Mouse (Mus musculus): ENCODE data around the gene Dnmt3l. TPM values are rescaled to one million over a fixed set of nuclear protein-coding genes. Genes with fewer than 3 reads are reported as not detected.
"Not testable (repeated sequence)": the region's sequence is repeated elsewhere in the genome, so short reads cannot be mapped to it uniquely, and the experiment has no call there.

Gene Dnmt3l
- polyA plus RNA-seq, 1 experiment from 2014 or later, result not detected

DNA sequence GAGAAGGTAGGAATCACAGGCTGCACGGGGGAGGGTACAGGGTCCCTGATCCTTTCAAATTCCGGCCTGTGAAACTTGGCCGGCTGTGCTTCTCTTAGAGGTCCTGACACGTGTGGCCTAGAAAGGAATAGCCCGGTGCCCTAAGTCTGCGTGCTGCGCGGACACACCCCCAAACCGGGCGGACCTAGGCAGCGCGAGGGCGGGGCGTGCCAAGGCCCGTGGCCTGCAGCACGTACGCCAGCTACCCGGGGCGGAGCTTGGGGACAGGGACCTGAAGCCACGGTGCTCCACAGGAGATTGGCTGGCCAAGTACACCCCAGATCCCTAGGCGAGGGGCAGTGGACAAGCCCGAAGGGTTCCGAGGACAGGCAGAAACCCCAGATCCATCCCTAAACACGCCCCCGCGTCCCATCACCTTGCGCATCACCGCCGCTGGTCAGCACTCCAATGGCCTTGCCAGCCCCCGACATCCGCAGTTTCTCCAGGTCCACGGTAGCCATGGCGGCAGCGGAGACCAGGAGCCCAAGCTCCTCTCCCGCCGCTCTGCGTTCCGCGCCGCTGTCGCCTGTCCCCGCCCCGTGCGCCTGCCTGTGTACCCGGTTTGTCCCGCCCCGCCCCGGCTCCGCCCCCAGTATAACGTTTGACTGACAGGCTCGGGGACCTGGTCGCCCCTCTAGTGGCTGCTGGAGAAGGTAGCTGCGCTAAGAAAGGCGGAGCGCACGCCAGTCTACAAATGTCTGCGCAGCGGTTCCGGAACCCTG is 32.4 kb upstream of the Dnmt3l start:
- Histone ChIP-seq H3K9me3 (replicated peaks; ENCODE audit: control insufficient read depth, low read length) (no peaks in the 10 kb centered on the region), H3K27ac (ENCODE audit: low read depth, low read length) (peak overlapping the region; percentile 93), H3K9ac (ENCODE audit: low read length) (peak overlapping the region; percentile 88), H3K27me3 (replicated peaks; ENCODE audit: control insufficient read depth, insufficient read depth, low read length) (no peaks in the 10 kb centered on the region), H3K4me3 (ENCODE audit: low read depth, low read length) (peak overlapping the region; percentile 75), H3K36me3 (ENCODE audit: control insufficient read depth, insufficient read depth, low read length) (no peaks in the 10 kb centered on the region), H3K4me2 (ENCODE audit: low read length) (peak overlapping the region; percentile 61), H3K4me1 (ENCODE audit: control insufficient read depth, insufficient read depth, low read length) (peaks cover 14% of the 10 kb centered on the region)
- DNase-seq (ENCODE audit: low spot score) (peak; percentile 96), ATAC-seq (peak; percentile 98)
- WGBS, result under 1% methylated on average over 57 of the region's 59 CpGs

DNA sequence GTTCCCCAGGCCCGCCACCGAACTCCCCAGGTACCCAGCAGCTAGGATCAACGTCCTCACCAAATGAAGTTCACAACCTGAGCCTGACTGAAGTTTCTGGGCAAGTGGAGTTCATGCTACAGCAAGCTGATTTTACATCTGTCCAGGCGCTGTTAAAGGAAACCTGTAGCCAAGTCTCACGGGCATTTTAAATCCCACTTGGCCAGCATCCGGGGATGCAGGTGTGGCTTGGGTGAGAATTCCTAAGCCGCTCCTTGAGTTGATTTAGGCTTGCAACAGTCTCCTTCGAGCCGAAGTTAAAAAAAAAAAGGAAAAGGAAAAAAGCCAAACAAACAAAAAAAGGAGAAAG is 31.8 kb upstream of the Dnmt3l start, which contains the start of gene Pfkl:
TSS of gene Pfkl (minus strand) at position 139 of the 349 bp plus-strand sequence.
- Histone ChIP-seq H3K27me3 (replicated peaks; ENCODE audit: control insufficient read depth, insufficient read depth, low read length) (no peaks in the 10 kb centered on the region), H3K27ac (ENCODE audit: low read depth, low read length) (peak within 1 kb of the TSS; percentile 93), H3K4me3 (ENCODE audit: low read depth, low read length) (peak within 1 kb of the TSS; percentile 75), H3K4me1 (ENCODE audit: control insufficient read depth, insufficient read depth, low read length) (peaks cover 14% of the 10 kb centered on the region), H3K9me3 (replicated peaks; ENCODE audit: control insufficient read depth, low read length) (no peaks in the 10 kb centered on the region), H3K36me3 (ENCODE audit: control insufficient read depth, insufficient read depth, low read length) (no peaks in the 10 kb centered on the region), H3K9ac (ENCODE audit: low read length) (peak within 1 kb of the TSS; percentile 88), H3K4me2 (ENCODE audit: low read length) (peak within 1 kb of the TSS; percentile 61)
- WGBS, result under 1% methylated on average over 9 of the region's 9 CpGs
- ATAC-seq, result peak; percentile 18
- no peak for DNase-seq (ENCODE audit: low spot score)

DNA sequence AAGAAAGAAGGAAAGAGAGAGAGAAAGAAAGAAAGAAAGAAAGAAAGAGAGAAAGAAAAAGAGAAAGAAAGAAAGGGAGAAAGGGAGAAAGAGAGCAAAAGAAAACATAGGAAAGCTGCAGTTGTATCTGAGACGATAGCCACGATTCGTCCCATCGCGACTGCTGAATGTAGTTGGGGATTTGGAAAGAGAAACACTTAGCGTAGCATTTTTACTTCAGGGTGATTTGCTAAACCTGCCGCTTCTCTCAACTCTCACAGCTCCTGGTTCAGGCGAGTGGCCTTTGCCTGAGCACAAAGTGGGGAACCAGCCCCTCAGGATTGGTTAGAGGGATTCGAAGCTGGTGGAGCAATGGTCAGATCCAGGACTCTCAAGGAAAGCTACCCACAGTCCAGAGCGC is 31.4 kb upstream of the Dnmt3l start:
- Histone ChIP-seq H3K27me3 (replicated peaks; ENCODE audit: control insufficient read depth, insufficient read depth, low read length) (no peaks in the 10 kb centered on the region), H3K9ac (ENCODE audit: low read length) (no peak overlapping the region), H3K36me3 (ENCODE audit: control insufficient read depth, insufficient read depth, low read length) (no peaks in the 10 kb centered on the region), H3K4me3 (ENCODE audit: low read depth, low read length) (no peak overlapping the region), H3K9me3 (replicated peaks; ENCODE audit: control insufficient read depth, low read length) (no peaks in the 10 kb centered on the region), H3K4me1 (ENCODE audit: control insufficient read depth, insufficient read depth, low read length) (peaks cover 14% of the 10 kb centered on the region), H3K4me2 (ENCODE audit: low read length) (peak overlapping the region; percentile 61; the same call in 1 of the 2 replicates), H3K27ac (ENCODE audit: low read depth, low read length) (no peak overlapping the region)
- DNase-seq (ENCODE audit: low spot score), result no peak
- WGBS, result 17% methylated on average over 10 of the region's 10 CpGs
- no peak for ATAC-seq

DNA sequence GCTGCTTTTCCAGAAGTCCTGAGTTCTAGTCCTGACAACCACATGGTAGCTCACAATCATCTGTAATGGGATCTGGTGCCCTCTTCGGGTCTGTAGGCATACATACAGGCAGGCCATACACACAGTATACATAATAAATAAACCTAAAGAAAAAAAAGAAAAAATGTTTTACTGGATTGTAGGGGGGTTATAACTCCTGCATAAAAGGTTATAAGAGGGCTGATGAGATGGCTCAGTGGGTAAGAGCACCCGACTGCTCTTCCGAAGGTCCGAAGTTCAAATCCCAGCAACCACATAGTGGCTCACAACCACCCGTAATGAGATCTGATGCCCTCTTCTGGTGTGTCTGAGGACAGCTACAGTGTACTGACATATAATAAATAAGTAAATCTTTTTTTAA is 30.6 kb upstream of the Dnmt3l start:
- not testable (repeated sequence) for H3K4me2 ChIP-seq (ENCODE audit: low read length); H3K36me3 ChIP-seq (ENCODE audit: control insufficient read depth, insufficient read depth, low read length); H3K27ac ChIP-seq (ENCODE audit: low read depth, low read length); ATAC-seq; H3K9ac ChIP-seq (ENCODE audit: low read length); H3K4me3 ChIP-seq (ENCODE audit: low read depth, low read length); DNase-seq (ENCODE audit: low spot score); H3K9me3 ChIP-seq (replicated peaks; ENCODE audit: control insufficient read depth, low read length); H3K27me3 ChIP-seq (replicated peaks; ENCODE audit: control insufficient read depth, insufficient read depth, low read length)
- peaks cover 14% of the 10 kb centered on the region for H3K4me1 ChIP-seq (ENCODE audit: control insufficient read depth, insufficient read depth, low read length)
- WGBS, result 95% methylated on average over 5 of the region's 5 CpGs

DNA sequence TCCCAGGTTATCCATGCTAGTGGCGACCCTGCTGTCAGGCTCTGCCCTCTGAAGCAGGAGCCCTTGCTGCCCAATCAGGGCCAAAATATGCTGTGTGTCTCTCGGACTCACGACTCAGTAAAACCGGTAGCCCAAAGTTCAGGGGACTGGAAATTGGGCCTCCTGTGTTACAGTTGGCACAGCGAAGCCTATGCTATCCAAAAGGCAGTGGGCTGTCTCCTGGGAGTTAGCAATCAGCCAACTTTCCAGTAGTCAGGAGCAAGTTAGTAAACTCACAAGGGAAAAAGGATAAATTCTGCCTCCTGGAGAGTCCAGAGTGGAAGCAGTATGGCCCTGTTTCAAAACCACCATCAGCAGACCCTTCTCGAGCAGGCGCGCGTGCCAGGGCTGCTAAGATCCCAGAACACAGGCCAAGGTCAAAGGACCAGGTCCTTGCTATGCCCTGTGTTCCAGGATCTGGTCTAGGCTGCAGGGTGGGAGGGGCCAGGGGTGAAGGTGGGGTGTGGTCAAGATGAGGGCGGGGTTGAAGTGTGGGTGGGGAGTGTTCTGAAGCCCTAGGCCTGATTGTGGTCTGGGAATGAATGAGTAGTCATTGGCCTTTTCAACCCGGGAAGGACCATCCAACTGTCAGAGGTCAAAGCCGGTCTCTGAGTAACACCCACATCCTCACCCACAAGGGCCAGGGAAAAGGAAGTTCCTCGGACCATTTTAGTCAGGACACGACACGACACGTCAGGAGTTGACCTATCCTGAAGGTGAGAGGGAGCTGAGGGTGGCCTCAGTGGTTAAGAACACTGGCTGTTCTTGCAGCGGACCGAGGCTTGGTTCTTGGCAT is 28.9 kb upstream of the Dnmt3l start:
- Histone ChIP-seq H3K9me3 (replicated peaks; ENCODE audit: control insufficient read depth, low read length) (no peaks in the 10 kb centered on the region), H3K36me3 (ENCODE audit: control insufficient read depth, insufficient read depth, low read length) (no peaks in the 10 kb centered on the region), H3K27me3 (replicated peaks; ENCODE audit: control insufficient read depth, insufficient read depth, low read length) (no peaks in the 10 kb centered on the region), H3K27ac (ENCODE audit: low read depth, low read length) (no peak overlapping the region), H3K4me1 (ENCODE audit: control insufficient read depth, insufficient read depth, low read length) (peaks cover 9% of the 10 kb centered on the region), H3K4me2 (ENCODE audit: low read length) (no peak overlapping the region), H3K4me3 (ENCODE audit: low read depth, low read length) (no peak overlapping the region), H3K9ac (ENCODE audit: low read length) (no peak overlapping the region)
- no peak for DNase-seq (ENCODE audit: low spot score)
- 95% methylated on average over 18 of the region's 18 CpGs for WGBS
- no peak for ATAC-seq

DNA sequence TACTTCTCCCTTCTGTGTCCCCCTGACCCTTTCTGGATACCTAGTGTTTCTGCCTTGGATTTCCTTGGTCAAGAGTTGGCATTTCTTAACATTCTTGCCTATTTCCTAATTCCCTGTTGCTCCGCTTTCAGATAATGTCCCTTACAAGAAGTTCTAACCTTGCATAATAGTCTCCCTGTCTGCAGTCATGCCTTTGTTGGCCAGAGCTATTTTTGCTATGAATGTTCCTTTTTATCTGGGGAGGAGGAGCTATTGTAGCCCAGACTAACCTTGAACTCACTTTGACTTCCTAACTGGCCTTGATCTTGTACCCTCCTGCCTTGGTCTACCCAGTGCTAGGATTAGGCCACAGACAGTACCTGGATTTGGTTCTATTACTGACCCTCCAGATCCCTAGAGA is 26.3 kb upstream of the Dnmt3l start:
- no peaks in the 10 kb centered on the region for H3K9me3 ChIP-seq (replicated peaks; ENCODE audit: control insufficient read depth, low read length)
- no peak overlapping the region for H3K9ac ChIP-seq (ENCODE audit: low read length)
- no peak overlapping the region for H3K4me3 ChIP-seq (ENCODE audit: low read depth, low read length)
- H3K36me3 ChIP-seq (ENCODE audit: control insufficient read depth, insufficient read depth, low read length), result no peaks in the 10 kb centered on the region
- WGBS, result 92% methylated on average over 1 of the region's 1 CpGs
- H3K27ac ChIP-seq (ENCODE audit: low read depth, low read length), result no peak overlapping the region
- ATAC-seq (no peak), DNase-seq (ENCODE audit: low spot score) (no peak)
- H3K4me1 ChIP-seq (ENCODE audit: control insufficient read depth, insufficient read depth, low read length), result no peaks in the 10 kb centered on the region
- no peaks in the 10 kb centered on the region for H3K27me3 ChIP-seq (replicated peaks; ENCODE audit: control insufficient read depth, insufficient read depth, low read length)
- H3K4me2 ChIP-seq (ENCODE audit: low read length), result no peak overlapping the region

DNA sequence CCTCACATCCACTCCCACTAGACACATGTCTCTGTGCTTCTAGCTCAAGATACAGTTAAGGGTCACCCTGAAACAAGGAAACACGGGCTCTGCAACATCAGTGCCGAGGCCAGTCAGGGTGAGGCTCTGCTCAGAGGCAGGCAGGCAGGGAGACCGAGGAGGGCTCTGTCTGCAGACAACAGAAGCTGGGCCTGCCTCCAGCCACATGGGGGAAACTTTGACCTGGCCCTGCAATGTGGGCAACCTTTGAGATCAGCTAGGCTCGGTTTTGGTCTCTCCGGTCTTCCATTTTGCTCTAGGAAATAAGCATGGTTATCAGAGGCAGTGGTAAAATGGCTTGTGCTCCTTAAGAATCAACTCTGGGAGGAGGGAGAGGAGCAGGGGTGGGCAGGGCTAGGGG is 25.4 kb upstream of the Dnmt3l start:
- Histone ChIP-seq H3K27me3 (replicated peaks; ENCODE audit: control insufficient read depth, insufficient read depth, low read length) (no peaks in the 10 kb centered on the region), H3K36me3 (ENCODE audit: control insufficient read depth, insufficient read depth, low read length) (no peaks in the 10 kb centered on the region), H3K9ac (ENCODE audit: low read length) (no peak overlapping the region), H3K27ac (ENCODE audit: low read depth, low read length) (no peak overlapping the region), H3K4me3 (ENCODE audit: low read depth, low read length) (no peak overlapping the region), H3K9me3 (replicated peaks; ENCODE audit: control insufficient read depth, low read length) (no peaks in the 10 kb centered on the region), H3K4me2 (ENCODE audit: low read length) (no peak overlapping the region), H3K4me1 (ENCODE audit: control insufficient read depth, insufficient read depth, low read length) (no peaks in the 10 kb centered on the region)
- DNase-seq (ENCODE audit: low spot score), result no peak
- ATAC-seq, result no peak
- WGBS, result 55% methylated on average over 5 of the region's 5 CpGs

DNA sequence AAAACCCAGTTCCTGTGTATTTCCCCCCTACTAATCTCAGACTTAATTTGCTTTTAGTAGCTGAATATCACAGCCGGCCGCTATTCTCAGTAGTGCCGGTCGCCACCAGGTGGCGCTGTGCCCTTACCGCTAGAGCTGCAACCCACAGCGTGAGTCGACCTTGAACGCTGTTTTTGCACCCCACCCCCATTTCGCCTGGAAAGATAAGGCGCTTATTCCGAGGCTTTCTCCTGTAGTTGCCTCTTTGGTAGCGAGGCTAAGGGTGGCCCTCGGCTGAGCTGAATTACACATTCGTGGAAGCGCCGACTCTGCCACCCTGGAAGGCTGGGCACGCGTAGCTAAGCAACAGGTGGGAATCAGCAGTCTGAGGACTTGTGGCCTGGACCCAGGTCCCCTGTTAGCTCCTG is 22.9 kb upstream of the Dnmt3l start:
- Histone ChIP-seq H3K27ac (ENCODE audit: low read depth, low read length) (no peak overlapping the region), H3K36me3 (ENCODE audit: control insufficient read depth, insufficient read depth, low read length) (no peaks in the 10 kb centered on the region), H3K9me3 (replicated peaks; ENCODE audit: control insufficient read depth, low read length) (no peaks in the 10 kb centered on the region), H3K27me3 (replicated peaks; ENCODE audit: control insufficient read depth, insufficient read depth, low read length) (no peaks in the 10 kb centered on the region), H3K4me2 (ENCODE audit: low read length) (peak overlapping the region; percentile 53), H3K4me3 (ENCODE audit: low read depth, low read length) (peak overlapping the region; percentile 13; the same call in 1 of the 2 replicates), H3K4me1 (ENCODE audit: control insufficient read depth, insufficient read depth, low read length) (no peaks in the 10 kb centered on the region), H3K9ac (ENCODE audit: low read length) (peak overlapping the region; percentile 36; the same call in 1 of the 2 replicates)
- ATAC-seq (peak; percentile 73), DNase-seq (ENCODE audit: low spot score) (peak; percentile 92)
- 16% methylated on average over 19 of the region's 19 CpGs for WGBS

DNA sequence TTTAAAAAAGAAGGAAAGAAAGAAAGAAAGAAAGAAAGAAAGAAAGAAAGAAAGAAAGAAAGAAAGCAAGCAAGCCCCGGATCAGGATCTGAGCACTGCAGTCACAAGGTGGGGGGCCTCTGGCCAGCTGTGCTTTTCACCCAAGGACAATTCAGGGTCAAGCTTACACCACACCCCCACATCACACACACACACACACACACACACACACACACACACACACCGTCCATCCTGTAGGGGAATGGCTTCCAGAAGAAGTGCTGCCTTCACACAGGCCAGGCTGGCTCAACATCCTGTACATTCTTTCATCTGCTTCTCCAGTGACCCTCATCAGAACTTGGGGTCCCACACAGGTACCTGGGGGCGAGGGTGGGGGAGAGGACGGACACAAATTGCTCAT is 22.5 kb upstream of the Dnmt3l start:
- H3K4me2 ChIP-seq (ENCODE audit: low read length), result no peak overlapping the region
- no peak overlapping the region for H3K9ac ChIP-seq (ENCODE audit: low read length)
- no peaks in the 10 kb centered on the region for H3K9me3 ChIP-seq (replicated peaks; ENCODE audit: control insufficient read depth, low read length)
- ATAC-seq (no peak), DNase-seq (ENCODE audit: low spot score) (no peak)
- H3K4me3 ChIP-seq (ENCODE audit: low read depth, low read length), result no peak overlapping the region
- H3K27ac ChIP-seq (ENCODE audit: low read depth, low read length), result no peak overlapping the region
- WGBS, result 76% methylated on average over 4 of the region's 4 CpGs
- H3K27me3 ChIP-seq (replicated peaks; ENCODE audit: control insufficient read depth, insufficient read depth, low read length), result no peaks in the 10 kb centered on the region
- H3K4me1 ChIP-seq (ENCODE audit: control insufficient read depth, insufficient read depth, low read length), result no peaks in the 10 kb centered on the region
- no peaks in the 10 kb centered on the region for H3K36me3 ChIP-seq (ENCODE audit: control insufficient read depth, insufficient read depth, low read length)
